Mouse (Mus musculus): ENCODE data around the gene Oprd1. TPM values are rescaled to one million over a fixed set of nuclear protein-coding genes. Genes with fewer than 3 reads are reported as not detected.

The Oprd1 gene
- polyA plus RNA-seq, 1 experiment, result 0.61 TPM

DNA sequence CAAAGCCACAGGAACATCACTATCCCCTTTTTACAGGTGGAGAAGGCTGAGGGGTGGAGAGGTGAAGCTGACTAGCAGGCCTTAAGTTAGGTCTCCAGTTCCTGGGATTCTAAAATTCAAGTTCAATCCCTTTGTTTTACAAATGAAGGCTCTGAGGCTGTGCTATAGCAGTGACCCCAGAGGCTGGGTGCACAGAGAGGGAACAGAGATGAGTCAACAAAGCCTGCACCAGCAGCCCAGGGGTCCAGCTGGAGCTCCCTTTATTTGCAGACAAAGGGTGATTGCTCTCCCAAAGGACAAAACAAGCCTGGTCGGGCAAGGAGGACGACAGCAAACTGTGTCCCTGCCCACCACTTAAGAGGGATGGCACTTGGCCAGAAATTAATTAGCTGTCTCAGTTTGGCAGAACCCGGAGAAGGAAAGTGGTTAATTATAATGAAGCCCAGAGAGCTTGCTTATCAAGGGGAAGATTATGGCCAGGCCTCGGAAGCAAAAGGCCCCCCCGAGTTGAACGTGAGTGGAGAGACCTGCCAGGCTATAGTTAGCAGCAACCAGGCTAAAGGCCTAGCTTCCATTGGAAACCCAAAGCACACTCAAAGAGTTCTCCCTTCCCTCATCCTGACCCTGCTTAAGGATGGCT is 15.2 kb downstream of the Oprd1 start:
- TF ChIP-seq CTCF (IDR thresholded peaks at IDR 0.05; ENCODE audit: control insufficient read depth, insufficient read depth, insufficient replicate concordance, low read depth, low read length) (no peak), POLR2A (IDR thresholded peaks at IDR 0.05; ENCODE audit: control insufficient read depth, low read depth, low read length) (no peak)
- no peaks in the 10 kb centered on the region for H3K27me3 ChIP-seq (ENCODE audit: control insufficient read depth, insufficient read depth, low read length)
- H3K36me3 ChIP-seq (ENCODE audit: control insufficient read depth, insufficient read depth, low read length), result no peaks in the 10 kb centered on the region
- H3K4me1 ChIP-seq (ENCODE audit: control insufficient read depth, insufficient read depth, low read length), result peaks cover 5% of the 10 kb centered on the region
- H3K4me3 ChIP-seq (ENCODE audit: control insufficient read depth, low read depth, low read length), result no peak overlapping the region
- H3K27ac ChIP-seq (ENCODE audit: control insufficient read depth, insufficient read depth, low read depth, low read length), result no peak overlapping the region

- Histone ChIP-seq H3K4me3 (ENCODE audit: control insufficient read depth, low read depth, low read length) (no peak overlapping the region), H3K27me3 (ENCODE audit: control insufficient read depth, insufficient read depth, low read length) (no peaks in the 10 kb centered on the region), H3K36me3 (ENCODE audit: control insufficient read depth, insufficient read depth, low read length) (no peaks in the 10 kb centered on the region), H3K4me1 (ENCODE audit: control insufficient read depth, insufficient read depth, low read length) (peaks cover 5% of the 10 kb centered on the region), H3K27ac (ENCODE audit: control insufficient read depth, insufficient read depth, low read depth, low read length) (no peak overlapping the region)
- TF ChIP-seq CTCF (IDR thresholded peaks at IDR 0.05; ENCODE audit: control insufficient read depth, insufficient read depth, insufficient replicate concordance, low read depth, low read length) (no peak), POLR2A (IDR thresholded peaks at IDR 0.05; ENCODE audit: control insufficient read depth, low read depth, low read length) (no peak)
Measured at GRCm38 (mm10) chr4:132127091-132127490, 17.2 kb downstream of the Oprd1 start.

DNA sequence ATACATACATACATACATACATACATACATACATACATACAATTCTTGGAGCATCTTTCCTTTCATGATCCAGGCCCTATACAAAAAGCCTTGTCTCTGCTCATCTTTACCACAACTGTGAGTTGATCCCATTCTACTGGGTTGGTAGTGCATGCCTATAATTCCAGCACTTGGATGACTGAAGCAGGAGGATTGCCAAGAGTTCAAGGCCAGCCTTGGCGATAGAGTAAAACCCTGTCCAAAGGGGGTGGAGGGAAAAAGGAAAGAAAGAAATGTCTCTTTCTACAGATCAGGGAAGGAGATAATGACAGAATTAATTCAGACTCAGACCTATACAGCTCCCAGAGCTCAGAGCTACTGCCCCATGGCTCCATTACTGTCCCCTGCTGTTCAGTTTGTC is 21.1 kb downstream of the Oprd1 start:
- no peak for TF ChIP-seq POLR2A (IDR thresholded peaks at IDR 0.05; ENCODE audit: control insufficient read depth, low read depth, low read length)

DNA sequence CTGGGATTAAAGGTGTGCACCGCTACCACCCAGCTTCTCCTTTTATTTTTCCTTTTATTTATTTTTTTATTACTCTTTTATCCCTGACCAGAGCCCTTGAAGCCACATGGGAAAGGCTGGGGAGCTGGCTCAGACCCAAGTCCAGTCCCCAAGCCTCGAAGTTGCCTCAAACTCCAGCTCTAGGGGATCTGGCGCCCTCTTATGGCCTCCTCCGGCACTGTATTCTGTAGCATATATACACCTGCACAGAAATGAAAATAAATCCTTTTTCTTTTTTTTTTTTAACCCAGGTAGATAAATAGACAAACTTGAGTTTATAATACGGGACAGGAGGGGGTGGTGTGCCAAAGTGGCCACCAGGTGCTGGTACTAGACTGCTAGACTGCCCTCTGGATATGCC is 22.6 kb downstream of the Oprd1 start:
- Histone ChIP-seq H3K4me1 (ENCODE audit: control insufficient read depth, insufficient read depth, low read length) (no peaks in the 10 kb centered on the region), H3K36me3 (ENCODE audit: control insufficient read depth, insufficient read depth, low read length) (no peaks in the 10 kb centered on the region), H3K4me3 (ENCODE audit: control insufficient read depth, low read depth, low read length) (no peak overlapping the region), H3K27me3 (ENCODE audit: control insufficient read depth, insufficient read depth, low read length) (no peaks in the 10 kb centered on the region), H3K27ac (ENCODE audit: control insufficient read depth, insufficient read depth, low read depth, low read length) (no peak overlapping the region)
- TF ChIP-seq POLR2A (IDR thresholded peaks at IDR 0.05; ENCODE audit: control insufficient read depth, low read depth, low read length) (no peak), CTCF (IDR thresholded peaks at IDR 0.05; ENCODE audit: control insufficient read depth, insufficient read depth, insufficient replicate concordance, low read depth, low read length) (peak; percentile 51; the same call in 1 of the 2 replicates)

More for the DNA sequence above, 21.1 kb downstream of the Oprd1 start:
- Histone ChIP-seq H3K27me3 (ENCODE audit: control insufficient read depth, insufficient read depth, low read length) (no peaks in the 10 kb centered on the region), H3K4me3 (ENCODE audit: control insufficient read depth, low read depth, low read length) (no peak overlapping the region), H3K4me1 (ENCODE audit: control insufficient read depth, insufficient read depth, low read length) (no peaks in the 10 kb centered on the region), H3K27ac (ENCODE audit: control insufficient read depth, insufficient read depth, low read depth, low read length) (no peak overlapping the region), H3K36me3 (ENCODE audit: control insufficient read depth, insufficient read depth, low read length) (no peaks in the 10 kb centered on the region)

- Histone ChIP-seq H3K27me3 (ENCODE audit: control insufficient read depth, insufficient read depth, low read length) (no peaks in the 10 kb centered on the region), H3K4me3 (ENCODE audit: control insufficient read depth, low read depth, low read length) (no peak overlapping the region), H3K4me1 (ENCODE audit: control insufficient read depth, insufficient read depth, low read length) (no peaks in the 10 kb centered on the region), H3K36me3 (ENCODE audit: control insufficient read depth, insufficient read depth, low read length) (no peaks in the 10 kb centered on the region), H3K27ac (ENCODE audit: control insufficient read depth, insufficient read depth, low read depth, low read length) (no peak overlapping the region)
- no peak for TF ChIP-seq CTCF (IDR thresholded peaks at IDR 0.05; ENCODE audit: control insufficient read depth, insufficient read depth, insufficient replicate concordance, low read depth, low read length)
- no peak for TF ChIP-seq POLR2A (IDR thresholded peaks at IDR 0.05; ENCODE audit: control insufficient read depth, low read depth, low read length)
Measured at GRCm38 (mm10) chr4:132119566-132119965, 24.7 kb downstream of the Oprd1 start.

GRCm38 (mm10) chr4:132116315-132116714 is 28.0 kb downstream of the Oprd1 start:
- H3K36me3 ChIP-seq (ENCODE audit: control insufficient read depth, insufficient read depth, low read length), result no peaks in the 10 kb centered on the region
- no peak overlapping the region for H3K27ac ChIP-seq (ENCODE audit: control insufficient read depth, insufficient read depth, low read depth, low read length)
- peaks cover 9% of the 10 kb centered on the region for H3K4me1 ChIP-seq (ENCODE audit: control insufficient read depth, insufficient read depth, low read length)
- no peak overlapping the region for H3K4me3 ChIP-seq (ENCODE audit: control insufficient read depth, low read depth, low read length)
- no peaks in the 10 kb centered on the region for H3K27me3 ChIP-seq (ENCODE audit: control insufficient read depth, insufficient read depth, low read length)
- no peak for TF ChIP-seq POLR2A (IDR thresholded peaks at IDR 0.05; ENCODE audit: control insufficient read depth, low read depth, low read length)
- no peak for TF ChIP-seq CTCF (IDR thresholded peaks at IDR 0.05; ENCODE audit: control insufficient read depth, insufficient read depth, insufficient replicate concordance, low read depth, low read length)

DNA sequence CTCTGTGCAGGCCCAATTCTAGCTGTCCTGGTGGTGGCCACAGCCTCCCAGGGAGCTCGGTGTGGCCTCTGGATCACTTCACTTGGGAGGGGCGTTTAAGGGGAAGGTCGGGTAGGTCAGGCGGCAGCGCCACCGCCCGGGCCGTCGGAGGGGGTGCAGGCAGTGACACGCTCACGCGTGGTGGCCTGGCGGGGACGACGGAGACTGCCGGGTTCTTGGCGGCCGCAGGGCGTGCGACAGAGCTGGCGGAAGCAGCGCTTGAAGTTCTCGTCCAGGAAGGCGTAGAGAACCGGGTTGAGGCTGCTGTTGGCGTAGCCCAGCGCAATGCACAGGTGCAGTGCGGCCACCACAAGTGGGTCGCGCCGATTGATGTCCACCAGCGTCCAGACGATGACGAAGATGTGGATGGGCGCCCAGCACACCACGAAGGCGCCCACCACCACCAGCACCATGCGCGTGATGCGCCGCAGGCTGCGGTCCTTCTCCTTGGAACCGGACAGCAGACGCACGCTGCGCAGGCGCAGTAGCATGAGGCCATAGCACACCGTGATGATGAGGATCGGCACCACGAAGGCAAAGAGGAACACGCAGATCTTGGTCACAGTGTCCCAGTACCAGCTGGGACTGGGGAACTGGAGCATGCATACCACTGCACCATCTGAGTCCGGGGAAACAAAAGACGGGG is 30.7 kb downstream of the Oprd1 start:
- H3K4me1 ChIP-seq (ENCODE audit: control insufficient read depth, insufficient read depth, low read length), result peaks cover 9% of the 10 kb centered on the region
- H3K36me3 ChIP-seq (ENCODE audit: control insufficient read depth, insufficient read depth, low read length), result no peaks in the 10 kb centered on the region
- H3K4me3 ChIP-seq (ENCODE audit: control insufficient read depth, low read depth, low read length), result peak overlapping the region; percentile 41
- no peaks in the 10 kb centered on the region for H3K27me3 ChIP-seq (ENCODE audit: control insufficient read depth, insufficient read depth, low read length)
- H3K27ac ChIP-seq (ENCODE audit: control insufficient read depth, insufficient read depth, low read depth, low read length), result no peak overlapping the region
- TF ChIP-seq CTCF (IDR thresholded peaks at IDR 0.05; ENCODE audit: control insufficient read depth, insufficient read depth, insufficient replicate concordance, low read depth, low read length) (no peak; the same call in 1 of the 2 replicates), POLR2A (IDR thresholded peaks at IDR 0.05; ENCODE audit: control insufficient read depth, low read depth, low read length) (no peak)

Data from testis, adult 2 months (tissue).